Mouse (Mus musculus): ENCODE results near the gene Tspan4. TPM values are rescaled to one million over a fixed set of nuclear protein-coding genes. Genes with fewer than 3 reads are reported as not detected.

The Tspan4 gene
- polyA plus RNA-seq, 1 experiment = 15.7 TPM

- Histone ChIP-seq H3K36me3 (ENCODE audit: control insufficient read depth, insufficient read depth, low read length) (peaks cover 38% of the 10 kb centered on the region), H3K4me3 (ENCODE audit: low read depth, low read length) (no peak overlapping the region), H3K27me3 (ENCODE audit: control insufficient read depth, insufficient read depth, low read length) (no peaks in the 10 kb centered on the region), H3K4me1 (ENCODE audit: control insufficient read depth, insufficient read depth, insufficient read length, low read length) (peaks cover 35% of the 10 kb centered on the region), H3K27ac (ENCODE audit: insufficient read depth, low read depth, low read length) (no peak overlapping the region)
- TF ChIP-seq CTCF (IDR thresholded peaks at IDR 0.05; ENCODE audit: extremely low read depth, insufficient read length, insufficient replicate concordance, low read depth, low read length) (no peak), POLR2A (IDR thresholded peaks at IDR 0.05; ENCODE audit: low read depth, low read length) (no peak)
- WGBS = 94% methylated on average over 19 of the region's 19 CpGs
Observed at GRCm38 (mm10) chr7:141431434-141432185, 43.4 kb upstream of the Tspan4 start.

- no peak for TF ChIP-seq POLR2A (IDR thresholded peaks at IDR 0.05; ENCODE audit: low read depth, low read length)
- TF ChIP-seq CTCF (IDR thresholded peaks at IDR 0.05; ENCODE audit: extremely low read depth, insufficient read length, insufficient replicate concordance, low read depth, low read length) = no peak
- H3K27ac ChIP-seq (ENCODE audit: insufficient read depth, low read depth, low read length) = no peak overlapping the region
- H3K27me3 ChIP-seq (ENCODE audit: control insufficient read depth, insufficient read depth, low read length) = no peaks in the 10 kb centered on the region
- H3K4me3 ChIP-seq (ENCODE audit: low read depth, low read length) = no peak overlapping the region
- H3K4me1 ChIP-seq (ENCODE audit: control insufficient read depth, insufficient read depth, insufficient read length, low read length) = peaks cover 34% of the 10 kb centered on the region
- peaks cover 38% of the 10 kb centered on the region for H3K36me3 ChIP-seq (ENCODE audit: control insufficient read depth, insufficient read depth, low read length)
- WGBS = 85% methylated on average over 8 of the region's 8 CpGs
Observed at GRCm38 (mm10) chr7:141432186-141432611, 42.8 kb upstream of the Tspan4 start.

GRCm38 (mm10) chr7:141432741-141433516, 42.1 kb upstream of the Tspan4 start:
- WGBS = 79% methylated on average over 6 of the region's 6 CpGs
- no peak overlapping the region for H3K27ac ChIP-seq (ENCODE audit: insufficient read depth, low read depth, low read length)
- peak overlapping the region; percentile 2; the same call in 1 of the 2 replicates for H3K4me3 ChIP-seq (ENCODE audit: low read depth, low read length)

GRCm38 (mm10) chr7:141433517-141434400, 41.3 kb upstream of the Tspan4 start:
- H3K4me3 ChIP-seq (ENCODE audit: low read depth, low read length) = peak overlapping the region; percentile 74
- no peak for TF ChIP-seq CTCF (IDR thresholded peaks at IDR 0.05; ENCODE audit: extremely low read depth, insufficient read length, insufficient replicate concordance, low read depth, low read length)
- TF ChIP-seq POLR2A (IDR thresholded peaks at IDR 0.05; ENCODE audit: low read depth, low read length) = no peak
- H3K36me3 ChIP-seq (ENCODE audit: control insufficient read depth, insufficient read depth, low read length) = peaks cover 38% of the 10 kb centered on the region
- peaks cover 31% of the 10 kb centered on the region for H3K4me1 ChIP-seq (ENCODE audit: control insufficient read depth, insufficient read depth, insufficient read length, low read length)
- no peaks in the 10 kb centered on the region for H3K27me3 ChIP-seq (ENCODE audit: control insufficient read depth, insufficient read depth, low read length)
- WGBS = 84% methylated on average over 15 of the region's 15 CpGs
- H3K27ac ChIP-seq (ENCODE audit: insufficient read depth, low read depth, low read length) = no peak overlapping the region

More at GRCm38 (mm10) chr7:141432741-141433516, 42.1 kb upstream of the Tspan4 start:
- Histone ChIP-seq H3K4me1 (ENCODE audit: control insufficient read depth, insufficient read depth, insufficient read length, low read length) (peaks cover 34% of the 10 kb centered on the region), H3K27me3 (ENCODE audit: control insufficient read depth, insufficient read depth, low read length) (no peaks in the 10 kb centered on the region), H3K36me3 (ENCODE audit: control insufficient read depth, insufficient read depth, low read length) (peaks cover 38% of the 10 kb centered on the region)
- TF ChIP-seq CTCF (IDR thresholded peaks at IDR 0.05; ENCODE audit: extremely low read depth, insufficient read length, insufficient replicate concordance, low read depth, low read length) (no peak), POLR2A (IDR thresholded peaks at IDR 0.05; ENCODE audit: low read depth, low read length) (no peak)

GRCm38 (mm10) chr7:141434464-141434863, 40.6 kb upstream of the Tspan4 start:
- TF ChIP-seq CTCF (IDR thresholded peaks at IDR 0.05; ENCODE audit: extremely low read depth, insufficient read length, insufficient replicate concordance, low read depth, low read length) (no peak), POLR2A (IDR thresholded peaks at IDR 0.05; ENCODE audit: low read depth, low read length) (no peak)
- peaks cover 38% of the 10 kb centered on the region for H3K36me3 ChIP-seq (ENCODE audit: control insufficient read depth, insufficient read depth, low read length)
- WGBS = 23% methylated on average over 8 of the region's 8 CpGs

GRCm38 (mm10) chr7:141435129-141435855, 39.7 kb upstream of the Tspan4 start:
- TF ChIP-seq CTCF (IDR thresholded peaks at IDR 0.05; ENCODE audit: extremely low read depth, insufficient read length, insufficient replicate concordance, low read depth, low read length) (no peak), POLR2A (IDR thresholded peaks at IDR 0.05; ENCODE audit: low read depth, low read length) (peak; percentile 92)
- WGBS = 3% methylated on average over 17 of the region's 17 CpGs
- no peaks in the 10 kb centered on the region for H3K27me3 ChIP-seq (ENCODE audit: control insufficient read depth, insufficient read depth, low read length)
- peak overlapping the region; percentile 74 for H3K4me3 ChIP-seq (ENCODE audit: low read depth, low read length)
- H3K4me1 ChIP-seq (ENCODE audit: control insufficient read depth, insufficient read depth, insufficient read length, low read length) = peaks cover 26% of the 10 kb centered on the region
- peaks cover 36% of the 10 kb centered on the region for H3K36me3 ChIP-seq (ENCODE audit: control insufficient read depth, insufficient read depth, low read length)
- peak overlapping the region; percentile 96 for H3K27ac ChIP-seq (ENCODE audit: insufficient read depth, low read depth, low read length)

More at GRCm38 (mm10) chr7:141434464-141434863, 40.6 kb upstream of the Tspan4 start:
- H3K27me3 ChIP-seq (ENCODE audit: control insufficient read depth, insufficient read depth, low read length) = no peaks in the 10 kb centered on the region
- peaks cover 28% of the 10 kb centered on the region for H3K4me1 ChIP-seq (ENCODE audit: control insufficient read depth, insufficient read depth, insufficient read length, low read length)
- H3K4me3 ChIP-seq (ENCODE audit: low read depth, low read length) = peak overlapping the region; percentile 74
- H3K27ac ChIP-seq (ENCODE audit: insufficient read depth, low read depth, low read length) = peak overlapping the region; percentile 50

All from small intestine, adult 2 months (tissue).